Mouse (Mus musculus): ENCODE data around the gene Sult6b2. TPM values are rescaled to one million over a fixed set of nuclear protein-coding genes. Genes with fewer than 3 reads are reported as not detected.

Gene Sult6b2
- total and polyA plus RNA-seq, 2 experiments from 2014 or later, result not detected

- no peak overlapping the region for H3K27ac ChIP-seq (ENCODE audit: low read depth)
- DNase-seq (ENCODE audit: low spot score) (no peak), ATAC-seq (ENCODE audit: insufficient read depth, low read depth) (no peak)
- no peak overlapping the region for H3K4me3 ChIP-seq (ENCODE audit: low read depth, low read length)
- H3K4me1 ChIP-seq (ENCODE audit: control insufficient read depth, insufficient read depth), result no peaks in the 10 kb centered on the region
- H3K36me3 ChIP-seq (replicated peaks; ENCODE audit: control insufficient read depth, insufficient read depth, low read length), result no peaks in the 10 kb centered on the region
- WGBS, result 89% methylated on average over 10 of the region's 10 CpGs
- no peaks in the 10 kb centered on the region for H3K9me3 ChIP-seq (replicated peaks; ENCODE audit: control insufficient read depth, low read length)
- H3K4me2 ChIP-seq (ENCODE audit: low read depth, low read length), result no peak overlapping the region
- H3K9ac ChIP-seq (replicated peaks; ENCODE audit: low read depth, low read length), result no peak overlapping the region
- TF ChIP-seq EP300 (IDR thresholded peaks at IDR 0.05; ENCODE audit: low read depth) (no peak), CTCF (IDR thresholded peaks at IDR 0.05; ENCODE audit: low read depth) (no peak)
- H3K27me3 ChIP-seq (ENCODE audit: control insufficient read depth, insufficient read depth, low read length), result no peaks in the 10 kb centered on the region
Observed at GRCm38 (mm10) chr6:142818306-142818705, 14.0 kb upstream of the Sult6b2 start.

- no peaks in the 10 kb centered on the region for H3K36me3 ChIP-seq (replicated peaks; ENCODE audit: control insufficient read depth, insufficient read depth, low read length)
- TF ChIP-seq EP300 (IDR thresholded peaks at IDR 0.05; ENCODE audit: low read depth) (no peak), CTCF (IDR thresholded peaks at IDR 0.05; ENCODE audit: low read depth) (no peak)
- H3K4me3 ChIP-seq (ENCODE audit: low read depth, low read length), result no peak overlapping the region
- H3K4me2 ChIP-seq (ENCODE audit: low read depth, low read length), result no peak overlapping the region
- DNase-seq (ENCODE audit: low spot score) (no peak), ATAC-seq (ENCODE audit: insufficient read depth, low read depth) (no peak)
- no peak overlapping the region for H3K9ac ChIP-seq (replicated peaks; ENCODE audit: low read depth, low read length)
- H3K9me3 ChIP-seq (replicated peaks; ENCODE audit: control insufficient read depth, low read length), result no peaks in the 10 kb centered on the region
- WGBS, result 61% methylated on average over 3 of the region's 3 CpGs
- H3K4me1 ChIP-seq (ENCODE audit: control insufficient read depth, insufficient read depth), result no peaks in the 10 kb centered on the region
- H3K27ac ChIP-seq (ENCODE audit: low read depth), result no peak overlapping the region
- 0 out of 2 replicates have a peak, but pooled peaks cover 3% of the 10 kb centered on the region for H3K27me3 ChIP-seq (ENCODE audit: control insufficient read depth, insufficient read depth, low read length)
Observed at GRCm38 (mm10) chr6:142815513-142815912, 11.2 kb upstream of the Sult6b2 start.

GRCm38 (mm10) chr6:142814495-142814921 is 10.2 kb upstream of the Sult6b2 start:
- peak overlapping the region; percentile 60 for H3K4me2 ChIP-seq (ENCODE audit: low read depth, low read length)
- TF ChIP-seq CTCF (IDR thresholded peaks at IDR 0.05; ENCODE audit: low read depth), result peak; percentile 87
- no peak for TF ChIP-seq EP300 (IDR thresholded peaks at IDR 0.05; ENCODE audit: low read depth)
- WGBS, result 2% methylated on average over 15 of the region's 15 CpGs
- H3K9ac ChIP-seq (replicated peaks; ENCODE audit: low read depth, low read length), result no peak overlapping the region
- H3K36me3 ChIP-seq (replicated peaks; ENCODE audit: control insufficient read depth, insufficient read depth, low read length), result no peaks in the 10 kb centered on the region
- ATAC-seq (ENCODE audit: insufficient read depth, low read depth), result no peak
- no peaks in the 10 kb centered on the region for H3K4me1 ChIP-seq (ENCODE audit: control insufficient read depth, insufficient read depth)
- no peak overlapping the region for H3K27ac ChIP-seq (ENCODE audit: low read depth)
- no peaks in the 10 kb centered on the region for H3K9me3 ChIP-seq (replicated peaks; ENCODE audit: control insufficient read depth, low read length)
- peak overlapping the region; percentile 36 for H3K4me3 ChIP-seq (ENCODE audit: low read depth, low read length)
- H3K27me3 ChIP-seq (ENCODE audit: control insufficient read depth, insufficient read depth, low read length), result 0 out of 2 replicates have a peak, but pooled peaks cover 3% of the 10 kb centered on the region
- DNase-seq (ENCODE audit: low spot score), result peak; percentile 64

GRCm38 (mm10) chr6:142814011-142814410 is 9.7 kb upstream of the Sult6b2 start:
- H3K9ac ChIP-seq (replicated peaks; ENCODE audit: low read depth, low read length), result no peak overlapping the region
- no peak overlapping the region for H3K27ac ChIP-seq (ENCODE audit: low read depth)
- no peaks in the 10 kb centered on the region for H3K9me3 ChIP-seq (replicated peaks; ENCODE audit: control insufficient read depth, low read length)
- peak overlapping the region; percentile 36; the same call in 1 of the 2 replicates for H3K4me3 ChIP-seq (ENCODE audit: low read depth, low read length)
- H3K36me3 ChIP-seq (replicated peaks; ENCODE audit: control insufficient read depth, insufficient read depth, low read length), result no peaks in the 10 kb centered on the region
- TF ChIP-seq EP300 (IDR thresholded peaks at IDR 0.05; ENCODE audit: low read depth) (no peak), CTCF (IDR thresholded peaks at IDR 0.05; ENCODE audit: low read depth) (no peak)
- no peaks in the 10 kb centered on the region for H3K4me1 ChIP-seq (ENCODE audit: control insufficient read depth, insufficient read depth)
- DNase-seq (ENCODE audit: low spot score) (no peak), ATAC-seq (ENCODE audit: insufficient read depth, low read depth) (no peak)
- H3K4me2 ChIP-seq (ENCODE audit: low read depth, low read length), result peak overlapping the region; percentile 60
- 0 out of 2 replicates have a peak, but pooled peaks cover 3% of the 10 kb centered on the region for H3K27me3 ChIP-seq (ENCODE audit: control insufficient read depth, insufficient read depth, low read length)
- 60% methylated on average over 10 of the region's 10 CpGs for WGBS

GRCm38 (mm10) chr6:142812969-142813368 is 8.7 kb upstream of the Sult6b2 start:
- TF ChIP-seq EP300 (IDR thresholded peaks at IDR 0.05; ENCODE audit: low read depth) (no peak), CTCF (IDR thresholded peaks at IDR 0.05; ENCODE audit: low read depth) (no peak)
- ATAC-seq (ENCODE audit: insufficient read depth, low read depth), result no peak
- DNase-seq (ENCODE audit: low spot score), result no peak
- no peak overlapping the region for H3K9ac ChIP-seq (replicated peaks; ENCODE audit: low read depth, low read length)
- 0 out of 2 replicates have a peak, but pooled peaks cover 3% of the 10 kb centered on the region for H3K27me3 ChIP-seq (ENCODE audit: control insufficient read depth, insufficient read depth, low read length)
- 74% methylated on average over 5 of the region's 5 CpGs for WGBS
- H3K4me3 ChIP-seq (ENCODE audit: low read depth, low read length), result no peak overlapping the region
- H3K36me3 ChIP-seq (replicated peaks; ENCODE audit: control insufficient read depth, insufficient read depth, low read length), result no peaks in the 10 kb centered on the region
- H3K4me2 ChIP-seq (ENCODE audit: low read depth, low read length), result no peak overlapping the region
- H3K9me3 ChIP-seq (replicated peaks; ENCODE audit: control insufficient read depth, low read length), result no peaks in the 10 kb centered on the region
- H3K27ac ChIP-seq (ENCODE audit: low read depth), result no peak overlapping the region
- no peaks in the 10 kb centered on the region for H3K4me1 ChIP-seq (ENCODE audit: control insufficient read depth, insufficient read depth)

- DNase-seq (ENCODE audit: low spot score) (no peak), ATAC-seq (ENCODE audit: insufficient read depth, low read depth) (no peak)
- Histone ChIP-seq H3K9ac (replicated peaks; ENCODE audit: low read depth, low read length) (no peak overlapping the region), H3K9me3 (replicated peaks; ENCODE audit: control insufficient read depth, low read length) (no peaks in the 10 kb centered on the region), H3K27me3 (ENCODE audit: control insufficient read depth, insufficient read depth, low read length) (0 out of 2 replicates have a peak, but pooled peaks cover 3% of the 10 kb centered on the region), H3K27ac (ENCODE audit: low read depth) (no peak overlapping the region), H3K36me3 (replicated peaks; ENCODE audit: control insufficient read depth, insufficient read depth, low read length) (no peaks in the 10 kb centered on the region), H3K4me1 (ENCODE audit: control insufficient read depth, insufficient read depth) (no peaks in the 10 kb centered on the region), H3K4me2 (ENCODE audit: low read depth, low read length) (no peak overlapping the region), H3K4me3 (ENCODE audit: low read depth, low read length) (no peak overlapping the region)
- WGBS, result 64% methylated on average over 6 of the region's 6 CpGs
- TF ChIP-seq EP300 (IDR thresholded peaks at IDR 0.05; ENCODE audit: low read depth) (no peak), CTCF (IDR thresholded peaks at IDR 0.05; ENCODE audit: low read depth) (no peak)
Observed at GRCm38 (mm10) chr6:142810239-142810638, 5.9 kb upstream of the Sult6b2 start.

Data from heart, postnatal 0 days (tissue).